Mouse (Mus musculus): Measurements from ENCODE around the gene Arf3. TPM values are rescaled to one million over a fixed set of nuclear protein-coding genes. Genes with fewer than 3 reads are reported as not detected.

The Arf3 gene
- polyA plus RNA-seq, 1 experiment: not detected

DNA sequence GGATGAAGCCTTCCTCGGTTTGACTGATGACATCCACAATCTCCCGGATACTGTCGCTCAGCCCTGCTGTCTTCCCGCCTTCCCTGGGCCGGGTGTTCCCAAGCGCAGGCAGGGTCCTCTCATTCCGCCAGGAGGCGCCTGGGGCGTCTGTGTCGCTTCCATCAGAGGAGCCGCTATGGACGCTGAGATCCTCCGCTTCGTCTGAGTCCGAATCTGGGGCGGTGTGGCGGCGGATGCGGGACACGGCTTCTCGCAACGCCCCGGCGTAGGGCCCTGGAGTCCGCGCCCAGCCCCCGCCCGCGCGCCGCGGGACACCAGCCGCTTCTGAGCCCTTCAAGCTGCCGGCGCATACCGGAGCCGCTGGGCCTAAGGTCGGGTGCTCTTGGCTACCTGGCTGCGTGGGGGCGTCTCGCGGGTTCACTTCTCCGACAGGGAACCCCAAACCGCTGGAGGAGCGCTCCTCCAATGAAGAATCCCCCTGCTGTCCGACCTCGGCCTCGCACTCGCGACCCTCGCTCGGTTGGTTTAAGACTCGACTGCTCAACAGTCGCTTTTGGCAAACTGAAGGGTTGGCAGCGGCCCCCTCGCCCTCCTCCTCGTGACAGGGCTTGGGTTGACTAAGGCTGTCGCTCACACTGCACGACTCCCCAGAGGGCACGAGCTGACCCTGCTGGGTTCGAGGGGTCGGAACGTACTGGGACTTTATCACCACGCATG is 42.5 kb upstream of the Arf3 start:
- 2% methylated on average over 64 of the region's 64 CpGs for WGBS
- peak overlapping the region; percentile 79 for H3K4me3 ChIP-seq (ENCODE audit: insufficient read depth, low read depth, low read length)
- peaks cover 51% of the 10 kb centered on the region for H3K4me1 ChIP-seq (ENCODE audit: control insufficient read depth, insufficient read depth, low read length)
- TF ChIP-seq POLR2A (IDR thresholded peaks at IDR 0.05; ENCODE audit: insufficient read depth, low read depth, low read length) (no peak), CTCF (IDR thresholded peaks at IDR 0.05; ENCODE audit: insufficient read depth, low read depth, low read length) (peak; percentile 54; the same call in 1 of the 2 replicates)
- peak overlapping the region; percentile 76 for H3K27ac ChIP-seq (ENCODE audit: insufficient read depth, low read depth, low read length)

DNA sequence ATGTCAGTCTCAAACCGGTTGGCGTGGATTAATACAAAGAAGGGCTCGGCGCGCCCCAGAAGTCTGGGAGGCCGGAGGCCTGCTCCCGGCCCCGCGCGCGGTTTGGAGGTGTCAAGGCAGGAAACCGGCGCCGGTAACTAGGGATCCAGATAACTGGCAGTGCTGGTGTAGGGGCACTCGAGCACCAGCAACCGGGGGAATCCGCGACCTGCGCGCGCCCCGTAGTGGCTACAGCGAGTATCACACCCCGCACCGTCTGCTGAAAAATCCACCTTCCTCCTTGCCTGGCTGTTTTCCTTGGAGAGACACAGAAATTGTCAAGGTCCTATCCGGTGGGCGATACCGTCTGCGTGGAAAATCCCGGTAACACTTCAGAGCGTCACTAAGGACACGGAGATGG is 41.0 kb upstream of the Arf3 start:
- peaks cover 43% of the 10 kb centered on the region for H3K4me1 ChIP-seq (ENCODE audit: control insufficient read depth, insufficient read depth, low read length)
- under 1% methylated on average over 32 of the region's 32 CpGs for WGBS
- no peak for TF ChIP-seq POLR2A (IDR thresholded peaks at IDR 0.05; ENCODE audit: insufficient read depth, low read depth, low read length)
- peak; percentile 74 for TF ChIP-seq CTCF (IDR thresholded peaks at IDR 0.05; ENCODE audit: insufficient read depth, low read depth, low read length)
- peak overlapping the region; percentile 19 for H3K4me3 ChIP-seq (ENCODE audit: insufficient read depth, low read depth, low read length)
- H3K27ac ChIP-seq (ENCODE audit: insufficient read depth, low read depth, low read length): no peak overlapping the region

DNA sequence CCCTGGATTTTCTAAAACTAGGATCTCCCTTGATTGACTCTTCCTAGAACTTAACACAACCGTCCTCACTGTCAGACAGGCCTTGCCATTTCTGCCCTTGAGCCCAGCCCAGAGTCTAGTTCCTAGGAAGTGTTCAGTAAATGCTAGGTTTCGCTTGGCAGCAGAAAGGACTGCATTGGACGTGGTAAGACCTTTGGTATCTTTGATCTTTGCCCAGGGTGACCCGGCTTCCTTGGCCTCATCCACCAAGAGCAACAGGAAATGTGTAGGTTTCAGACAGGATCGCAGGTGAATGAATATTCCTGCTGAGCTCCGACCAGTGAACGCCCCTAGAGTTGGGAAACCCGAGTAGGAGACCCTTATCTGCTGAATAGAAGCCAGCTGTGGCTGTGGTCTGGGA is 39.9 kb upstream of the Arf3 start:
- Histone ChIP-seq H3K27ac (ENCODE audit: insufficient read depth, low read depth, low read length) (no peak overlapping the region), H3K4me1 (ENCODE audit: control insufficient read depth, insufficient read depth, low read length) (peaks cover 37% of the 10 kb centered on the region), H3K4me3 (ENCODE audit: insufficient read depth, low read depth, low read length) (no peak overlapping the region)
- TF ChIP-seq CTCF (IDR thresholded peaks at IDR 0.05; ENCODE audit: insufficient read depth, low read depth, low read length): no peak
- TF ChIP-seq POLR2A (IDR thresholded peaks at IDR 0.05; ENCODE audit: insufficient read depth, low read depth, low read length): no peak
- 31% methylated on average over 8 of the region's 8 CpGs for WGBS

DNA sequence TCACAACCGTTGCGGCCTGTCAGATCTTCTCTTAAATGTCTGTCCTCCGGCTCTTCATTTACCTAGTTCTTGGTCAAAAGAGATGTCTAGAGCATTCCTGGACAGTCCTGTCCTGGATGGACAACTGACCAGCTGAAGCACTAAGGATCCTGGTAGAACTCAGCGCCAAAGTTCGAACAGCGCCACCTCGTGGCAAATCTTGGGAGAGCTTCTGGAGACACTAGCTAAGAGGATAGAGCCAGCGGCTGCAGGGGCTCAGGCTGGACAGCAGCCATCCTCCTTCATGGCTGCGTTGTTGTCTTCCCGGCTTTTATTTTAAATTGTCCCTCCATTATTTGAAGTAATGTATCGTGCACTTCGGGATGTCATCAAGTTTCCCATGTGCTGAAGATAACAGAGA is 36.4 kb upstream of the Arf3 start:
- TF ChIP-seq POLR2A (IDR thresholded peaks at IDR 0.05; ENCODE audit: insufficient read depth, low read depth, low read length): no peak
- TF ChIP-seq CTCF (IDR thresholded peaks at IDR 0.05; ENCODE audit: insufficient read depth, low read depth, low read length): peak; percentile 71
- Histone ChIP-seq H3K4me3 (ENCODE audit: insufficient read depth, low read depth, low read length) (no peak overlapping the region), H3K27ac (ENCODE audit: insufficient read depth, low read depth, low read length) (no peak overlapping the region), H3K4me1 (ENCODE audit: control insufficient read depth, insufficient read depth, low read length) (peaks cover 36% of the 10 kb centered on the region)
- 12% methylated on average over 12 of the region's 12 CpGs for WGBS

DNA sequence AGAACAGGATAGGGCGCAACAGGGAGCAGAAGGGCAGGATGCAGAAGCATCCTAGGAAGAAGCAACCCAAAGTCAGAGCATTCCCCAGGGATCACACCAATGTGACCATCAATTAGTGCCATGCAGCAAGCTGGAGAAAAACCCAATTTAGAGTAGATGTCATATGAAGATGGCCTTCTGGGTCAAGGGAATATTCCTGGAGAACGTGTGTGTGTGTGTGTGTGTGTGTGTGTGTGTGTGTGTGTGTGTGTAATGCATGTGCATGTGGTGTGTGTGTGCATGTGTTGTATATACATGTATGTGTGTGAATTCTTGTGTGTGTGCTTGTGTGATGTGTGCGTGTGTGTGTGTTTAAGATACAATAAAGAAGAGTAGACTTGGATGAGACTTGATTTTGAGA is 35.9 kb upstream of the Arf3 start:
- WGBS: 76% methylated on average over 3 of the region's 3 CpGs
- TF ChIP-seq CTCF (IDR thresholded peaks at IDR 0.05; ENCODE audit: insufficient read depth, low read depth, low read length) (no peak), POLR2A (IDR thresholded peaks at IDR 0.05; ENCODE audit: insufficient read depth, low read depth, low read length) (no peak)
- Histone ChIP-seq H3K27ac (ENCODE audit: insufficient read depth, low read depth, low read length) (no peak overlapping the region), H3K4me3 (ENCODE audit: insufficient read depth, low read depth, low read length) (no peak overlapping the region), H3K4me1 (ENCODE audit: control insufficient read depth, insufficient read depth, low read length) (peaks cover 34% of the 10 kb centered on the region)

DNA sequence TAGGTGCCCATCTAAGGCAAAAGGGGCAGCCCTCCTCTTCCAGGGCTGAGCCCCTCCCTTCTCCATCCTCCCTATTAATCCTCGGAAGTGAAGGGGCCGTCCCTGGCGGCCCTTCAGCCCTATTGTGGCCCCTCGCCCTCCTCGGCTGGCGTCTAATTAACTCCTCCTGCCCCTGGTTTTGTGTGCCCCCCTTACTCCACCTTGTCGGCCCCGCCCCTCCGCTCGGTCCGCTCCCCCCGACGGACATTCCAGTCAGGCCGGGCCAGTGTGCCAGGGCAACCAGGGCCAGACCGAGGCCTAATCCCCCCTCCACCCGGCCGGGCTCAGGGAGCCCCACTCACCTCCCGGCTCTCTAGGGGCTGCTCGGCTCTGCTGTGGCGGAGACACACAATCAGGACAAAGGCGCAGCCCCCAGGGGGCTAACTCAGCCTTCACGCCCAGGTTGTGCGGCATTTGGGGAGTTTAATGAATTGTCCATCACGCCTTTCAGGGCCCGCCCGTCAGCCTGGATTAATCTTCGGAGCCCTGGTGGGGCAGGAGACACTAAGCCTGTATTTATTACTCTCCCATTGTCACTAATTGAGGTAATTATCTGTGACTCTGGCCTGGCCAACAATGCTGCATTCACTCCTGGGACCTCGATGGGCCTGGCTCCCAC is 35.0 kb upstream of the Arf3 start:
- Histone ChIP-seq H3K4me1 (ENCODE audit: control insufficient read depth, insufficient read depth, low read length) (peaks cover 33% of the 10 kb centered on the region), H3K4me3 (ENCODE audit: insufficient read depth, low read depth, low read length) (no peak overlapping the region), H3K27ac (ENCODE audit: insufficient read depth, low read depth, low read length) (no peak overlapping the region)
- TF ChIP-seq CTCF (IDR thresholded peaks at IDR 0.05; ENCODE audit: insufficient read depth, low read depth, low read length): no peak
- no peak for TF ChIP-seq POLR2A (IDR thresholded peaks at IDR 0.05; ENCODE audit: insufficient read depth, low read depth, low read length)
- 13% methylated on average over 28 of the region's 28 CpGs for WGBS

DNA sequence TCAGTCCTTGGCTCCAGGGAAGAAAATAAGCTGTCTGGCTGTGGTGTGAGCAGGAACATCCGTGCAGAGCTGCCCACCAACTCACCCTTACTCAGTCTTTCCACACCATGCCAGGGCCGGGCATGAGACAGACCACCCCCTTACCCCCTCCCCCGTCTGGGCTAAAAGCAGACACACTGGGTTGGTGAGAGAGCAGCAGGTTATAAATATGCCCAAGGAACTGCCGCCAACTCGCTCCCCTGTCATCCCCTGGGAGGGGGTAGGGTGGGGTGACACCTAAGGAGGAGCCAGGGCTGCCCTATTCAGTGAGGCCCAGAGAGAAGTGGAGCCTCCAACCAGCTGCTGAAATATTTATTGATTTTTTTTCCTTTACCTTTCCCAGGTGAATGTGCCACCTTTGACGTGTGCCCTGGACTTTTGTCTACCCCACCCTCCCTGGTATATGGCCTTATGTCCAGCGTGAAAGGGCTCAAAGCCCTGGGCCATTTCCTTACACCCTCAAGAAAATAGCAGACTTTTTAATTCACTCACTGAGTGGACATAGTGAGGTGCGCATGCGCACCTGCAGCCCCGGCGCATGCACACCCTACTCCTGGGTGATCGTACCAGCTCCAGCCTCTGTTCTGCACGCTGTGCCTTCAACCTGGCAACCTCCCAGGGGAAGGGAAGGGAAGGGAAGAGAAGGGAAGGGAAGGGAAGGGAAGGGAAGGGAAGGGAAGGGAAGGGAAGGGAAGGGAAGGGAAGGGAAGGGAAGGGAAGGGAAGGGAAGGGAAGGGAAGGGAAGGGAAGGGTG is 34.0 kb upstream of the Arf3 start:
- Histone ChIP-seq H3K4me3 (ENCODE audit: insufficient read depth, low read depth, low read length) (no peak overlapping the region), H3K4me1 (ENCODE audit: control insufficient read depth, insufficient read depth, low read length) (peaks cover 37% of the 10 kb centered on the region), H3K27ac (ENCODE audit: insufficient read depth, low read depth, low read length) (no peak overlapping the region)
- WGBS: 2% methylated on average over 13 of the region's 13 CpGs
- TF ChIP-seq POLR2A (IDR thresholded peaks at IDR 0.05; ENCODE audit: insufficient read depth, low read depth, low read length) (no peak), CTCF (IDR thresholded peaks at IDR 0.05; ENCODE audit: insufficient read depth, low read depth, low read length) (no peak)

DNA sequence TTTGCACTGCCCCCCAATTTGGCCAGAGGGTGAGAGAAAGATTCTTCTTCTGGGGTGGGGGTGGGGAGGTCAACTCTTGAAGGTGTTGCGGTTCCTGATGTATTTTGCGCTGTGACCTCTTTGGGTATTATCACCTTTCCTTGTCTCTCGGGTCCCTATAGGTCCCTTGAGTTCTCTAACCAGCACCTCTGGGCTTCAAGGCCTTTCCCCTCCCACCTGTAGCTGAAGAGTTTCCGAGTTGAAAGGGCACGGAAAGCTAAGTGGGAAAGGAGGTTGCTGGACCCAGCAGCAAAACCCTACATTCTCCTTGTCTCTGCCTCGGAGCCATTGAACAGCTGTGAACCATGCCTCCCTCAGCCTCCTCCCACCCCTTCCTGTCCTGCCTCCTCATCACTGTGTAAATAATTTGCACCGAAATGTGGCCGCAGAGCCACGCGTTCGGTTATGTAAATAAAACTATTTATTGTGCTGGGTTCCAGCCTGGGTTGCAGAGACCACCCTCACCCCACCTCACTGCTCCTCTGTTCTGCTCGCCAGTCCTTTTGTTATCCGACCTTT is 30.2 kb upstream of the Arf3 start:
- no peak overlapping the region for H3K4me3 ChIP-seq (ENCODE audit: insufficient read depth, low read depth, low read length)
- H3K4me1 ChIP-seq (ENCODE audit: control insufficient read depth, insufficient read depth, low read length): peaks cover 53% of the 10 kb centered on the region
- H3K27ac ChIP-seq (ENCODE audit: insufficient read depth, low read depth, low read length): no peak overlapping the region
- TF ChIP-seq CTCF (IDR thresholded peaks at IDR 0.05; ENCODE audit: insufficient read depth, low read depth, low read length): no peak
- no peak for TF ChIP-seq POLR2A (IDR thresholded peaks at IDR 0.05; ENCODE audit: insufficient read depth, low read depth, low read length)
- WGBS: 10% methylated on average over 13 of the region's 13 CpGs
